Mouse (Mus musculus): ENCODE data around the gene Nbdy.

DNA sequence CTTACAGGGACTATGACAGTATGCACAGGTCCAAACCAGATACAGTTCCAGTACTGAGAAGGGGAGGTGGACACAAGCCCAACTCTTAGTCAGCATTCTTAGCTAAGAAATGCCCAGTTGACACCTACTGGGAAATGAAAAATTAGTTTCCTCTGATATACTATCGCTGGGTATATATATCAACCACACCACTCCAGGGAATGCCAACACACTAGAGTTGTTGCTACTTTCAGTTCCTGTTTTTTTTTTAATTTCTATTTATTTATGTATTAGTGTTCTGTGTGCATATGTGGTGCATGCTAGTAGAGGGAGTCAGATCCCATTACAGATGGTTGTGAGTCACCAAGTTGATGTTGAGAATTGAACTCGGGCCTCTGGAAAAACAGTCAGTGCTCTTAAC, 6.7 kb upstream of the Nbdy start:
- TF ChIP-seq POLR2A (IDR thresholded peaks at IDR 0.05; ENCODE audit: low read depth, low read length) (no peak), CTCF (IDR thresholded peaks at IDR 0.05; ENCODE audit: extremely low read depth, insufficient read length, insufficient replicate concordance, low read depth, low read length) (no peak)

Data from small intestine, adult 2 months (tissue).